ENCODE assay signal across 8 mouse cellular contexts in genomic region chr9:63149372-63149766, GRCm38 (mm10). TPM values are rescaled to one million over a fixed set of nuclear protein-coding genes. Genes with fewer than 3 reads are reported as not detected.
DNase-seq lines count a peak whose midpoint lies in the region; ATAC-seq and TF ChIP-seq lines count a peak whose summit lies in the region.

No protein-coding gene starts in this region.

- H3K4me3 ChIP-seq in heart, embryonic 12.5 days = peak overlapping the region; percentile 51
- H3K4me3 ChIP-seq in bone marrow macrophage, adult 2 months (ENCODE audit: insufficient read depth, low read length) = peak overlapping the region; percentile 26; the same call in 1 of the 2 replicates
- peak overlapping the region; percentile 50 for H3K4me3 ChIP-seq in hindbrain, embryonic 16.5 days (ENCODE audit: low read length)
- H3K4me3 ChIP-seq in midbrain, embryonic 14.5 days (replicated peaks; ENCODE audit: low read depth, low read length) = peak overlapping the region; percentile 38

- no peak for TF ChIP-seq CTCF in bone marrow macrophage, adult 2 months (IDR thresholded peaks at IDR 0.05; ENCODE audit: low read depth, low read length)

- H3K36me3 ChIP-seq in heart, embryonic 12.5 days = no peaks in the 10 kb centered on the region
- H3K36me3 ChIP-seq in hindbrain, embryonic 16.5 days (ENCODE audit: control insufficient read depth, insufficient read depth, low read length) = no peaks in the 10 kb centered on the region
- H3K36me3 ChIP-seq in midbrain, embryonic 14.5 days (ENCODE audit: control insufficient read depth, insufficient read depth, low read length) = no peaks in the 10 kb centered on the region

- TF ChIP-seq POLR2A in bone marrow macrophage, adult 2 months (IDR thresholded peaks at IDR 0.05; ENCODE audit: borderline replicate concordance, low read depth, low read length) = no peak

- peak overlapping the region; percentile 81 for H3K4me2 ChIP-seq in heart, embryonic 12.5 days
- H3K4me2 ChIP-seq in hindbrain, embryonic 16.5 days (ENCODE audit: low read length) = peak overlapping the region; percentile 69
- peak overlapping the region; percentile 68 for H3K4me2 ChIP-seq in midbrain, embryonic 14.5 days (ENCODE audit: low read length)

- peaks cover 100% of the 10 kb centered on the region for H3K27me3 ChIP-seq in heart, embryonic 12.5 days (replicated peaks)
- H3K27me3 ChIP-seq in hindbrain, embryonic 16.5 days (replicated peaks; ENCODE audit: control insufficient read depth, insufficient read depth, low read length) = peaks cover 75% of the 10 kb centered on the region
- H3K27me3 ChIP-seq in midbrain, embryonic 14.5 days (ENCODE audit: control insufficient read depth, insufficient read depth, low read length) = peaks cover 96% of the 10 kb centered on the region

- no peak for ATAC-seq in heart, embryonic 12.5 days (ENCODE audit: insufficient number of reproducible peaks, low FRiP score)
- ATAC-seq in hindbrain, embryonic 16.5 days = no peak
- ATAC-seq in midbrain, embryonic 14.5 days (ENCODE audit: low FRiP score, low TSS enrichment) = no peak

- no peak overlapping the region for H3K27ac ChIP-seq in heart, embryonic 12.5 days (ENCODE audit: poor library complexity, severe bottlenecking)
- no peak overlapping the region for H3K27ac ChIP-seq in bone marrow macrophage, adult 2 months (ENCODE audit: insufficient read depth, low read depth, low read length)
- peak overlapping the region; percentile 72 for H3K27ac ChIP-seq in hindbrain, embryonic 16.5 days (ENCODE audit: low read depth, low read length)
- no peak overlapping the region for H3K27ac ChIP-seq in midbrain, embryonic 14.5 days (replicated peaks; ENCODE audit: low read depth, low read length)

- H3K9ac ChIP-seq in heart, embryonic 12.5 days = no peak overlapping the region
- peak overlapping the region; percentile 67 for H3K9ac ChIP-seq in hindbrain, embryonic 16.5 days (ENCODE audit: low read depth, low read length)
- H3K9ac ChIP-seq in midbrain, embryonic 14.5 days (replicated peaks; ENCODE audit: low read length) = no peak overlapping the region; the same call in 1 of the 2 replicates

- H3K9me3 ChIP-seq in heart, embryonic 12.5 days (replicated peaks) = peaks cover 6% of the 10 kb centered on the region; the same call in 1 of the 2 replicates
- no peaks in the 10 kb centered on the region for H3K9me3 ChIP-seq in hindbrain, embryonic 16.5 days (ENCODE audit: control insufficient read depth, low read length)
- no peaks in the 10 kb centered on the region for H3K9me3 ChIP-seq in midbrain, embryonic 14.5 days (ENCODE audit: control insufficient read depth, low read length)

- WGBS in heart, embryonic 12.5 days = 1% methylated on average over 20 of the region's 20 CpGs
- under 1% methylated on average over 20 of the region's 20 CpGs for WGBS in hindbrain, embryonic 16.5 days
- WGBS in midbrain, embryonic 14.5 days = under 1% methylated on average over 20 of the region's 20 CpGs

- H3K4me1 ChIP-seq in heart, embryonic 12.5 days (replicated peaks) = peaks cover 41% of the 10 kb centered on the region
- H3K4me1 ChIP-seq in bone marrow macrophage, adult 2 months (ENCODE audit: control insufficient read depth, insufficient read depth, low read length) = no peaks in the 10 kb centered on the region
- peaks cover 26% of the 10 kb centered on the region for H3K4me1 ChIP-seq in hindbrain, embryonic 16.5 days (ENCODE audit: control insufficient read depth, insufficient read depth, low read depth, low read length)
- H3K4me1 ChIP-seq in midbrain, embryonic 14.5 days (ENCODE audit: control insufficient read depth, insufficient read depth, low read length) = peaks cover 19% of the 10 kb centered on the region

- DNase-seq in heart, adult 18-20 months = no peak
- peak; percentile 15 for DNase-seq in midbrain, embryonic 14.5 days
- no peak for DNase-seq in adrenal gland, postnatal 36 days
- no peak for DNase-seq in spleen, adult 18-20 months
- no peak for DNase-seq in embryo, embryonic 9.5 days (ENCODE audit: extremely low spot score)

RNA-seq across cellular contexts. Expression of gene Skor1, which starts 0.6 kb away (rescaled TPM):
- polyA plus RNA-seq in heart, embryonic 12.5 days (2016; fragmentation: Nextera tagmentation; extraction: Ambion mirVana) = not detected in 2 replicates
- not detected for total RNA-seq in heart, adult 18-20 months (2021)
- not detected in 2 replicates for polyA plus RNA-seq in bone marrow macrophage, adult 2 months (2012; ENCODE audit: insufficient read depth, insufficient read length, missing spikeins)
- polyA plus RNA-seq in hindbrain, embryonic 16.5 days (2015; fragmentation: Nextera tagmentation; extraction: Ambion mirVana) = 10.8 and 11.8 TPM in 2 replicates
- 5.0 TPM in 2 replicates for polyA plus RNA-seq in midbrain, embryonic 14.5 days (2014; fragmentation: Nextera tagmentation; extraction: Ambion mirVana)
- total RNA-seq in adrenal gland, postnatal 36 days (2021) = under 1 TPM; 0.10 to 0.13 TPM
